ENCODE assay signal across 16 mouse cellular contexts in genomic region chr6:100273556-100273955, GRCm38 (mm10).
"Had no signal": no experiment of that assay in that cellular context is flagged by ENCODE, and none has a peak within 500 bp of the region (broad histone marks: within the 10 kb centered on the region; RNA-seq: fewer than 3 reads in every experiment).

No protein-coding gene starts in this region.

- H3K36me3 ChIP-seq: lung, embryonic 15.5 days; midbrain, embryonic 12.5 days; neural tube, embryonic 12.5 days; stomach, embryonic 15.5 days had no signal

- ATAC-seq: liver, postnatal 0 days; lung, postnatal 0 days had no signal

- H3K4me3 ChIP-seq: lung, embryonic 15.5 days; midbrain, embryonic 10.5 days; midbrain, embryonic 12.5 days; neural tube, embryonic 12.5 days; stomach, embryonic 15.5 days had no signal

- H3K9me3 ChIP-seq: lung, embryonic 15.5 days; midbrain, embryonic 10.5 days; midbrain, embryonic 12.5 days; neural tube, embryonic 12.5 days; stomach, embryonic 15.5 days had no signal

- H3K4me2 ChIP-seq: lung, embryonic 15.5 days; midbrain, embryonic 12.5 days; neural tube, embryonic 12.5 days; stomach, embryonic 15.5 days had no signal

- DNase-seq: liver, postnatal 0 days; lung, adult 2 months; lung, postnatal 14 days; lung, postnatal 4 days; midbrain, embryonic 14.5 days; right cerebral cortex, postnatal 14 days; thymus, adult 2 months; thymus, postnatal 25 days; thymus, postnatal 4 days had no signal

- H3K27me3 ChIP-seq: lung, embryonic 15.5 days; midbrain, embryonic 12.5 days; neural tube, embryonic 12.5 days; stomach, embryonic 15.5 days had no signal

- H3K27ac ChIP-seq: lung, embryonic 15.5 days; midbrain, embryonic 10.5 days; midbrain, embryonic 12.5 days; neural tube, embryonic 12.5 days; stomach, embryonic 15.5 days; stomach, postnatal 0 days had no signal

- H3K9ac ChIP-seq: liver, postnatal 0 days; lung, embryonic 15.5 days; midbrain, embryonic 12.5 days; neural tube, embryonic 12.5 days; stomach, embryonic 15.5 days had no signal
